Mouse (Mus musculus) embryo, embryonic 10 days (tissue): ENCODE measurements around the gene Nfam1.

ENCODE experiments used
- DNase-seq: peaks from one replicate; pipeline ENCODE4 v3.0.0-alpha.2; 2015; ENCODE audit warnings: low spot score

Nfam1 gene

DNA sequence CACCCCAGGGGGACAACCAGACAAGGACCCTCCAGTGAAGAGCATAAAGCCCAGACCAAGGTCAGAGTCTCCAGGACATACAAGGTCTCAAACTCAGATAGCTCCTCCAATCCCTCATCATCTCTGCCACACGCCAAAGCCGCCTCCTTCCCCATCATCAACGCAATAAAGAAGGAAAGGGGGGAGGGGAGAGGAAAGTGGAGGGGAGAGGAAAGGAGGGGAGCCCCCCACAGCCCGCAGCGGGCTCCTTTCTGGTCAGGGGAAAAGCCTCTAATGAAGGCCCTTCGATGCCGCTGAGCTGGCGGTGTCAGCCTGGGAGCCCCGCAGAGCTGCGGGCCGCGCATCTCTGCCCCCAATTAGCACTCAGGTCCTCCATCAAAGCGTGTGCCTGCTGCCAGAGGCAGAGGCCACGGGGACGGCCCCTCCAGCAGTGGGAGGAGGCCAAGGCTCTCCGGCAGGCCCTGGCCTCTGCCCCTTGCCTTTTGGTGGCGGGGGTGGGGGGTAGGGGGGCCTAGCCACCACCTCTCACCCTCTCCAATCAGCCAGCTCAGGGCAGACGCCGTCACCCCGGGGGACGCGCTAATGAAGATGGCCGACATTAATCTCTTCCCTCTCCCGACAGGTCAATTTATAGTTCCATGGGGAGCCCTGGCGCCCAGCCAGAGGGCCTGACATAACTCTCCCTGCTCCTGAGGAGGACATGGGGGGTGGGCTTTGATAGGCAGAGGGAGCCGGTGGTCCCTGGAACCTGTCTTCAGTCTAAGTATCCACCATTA lies 72.1 kb downstream of the Nfam1 start:
- DNase-seq, result peak; percentile 78

DNA sequence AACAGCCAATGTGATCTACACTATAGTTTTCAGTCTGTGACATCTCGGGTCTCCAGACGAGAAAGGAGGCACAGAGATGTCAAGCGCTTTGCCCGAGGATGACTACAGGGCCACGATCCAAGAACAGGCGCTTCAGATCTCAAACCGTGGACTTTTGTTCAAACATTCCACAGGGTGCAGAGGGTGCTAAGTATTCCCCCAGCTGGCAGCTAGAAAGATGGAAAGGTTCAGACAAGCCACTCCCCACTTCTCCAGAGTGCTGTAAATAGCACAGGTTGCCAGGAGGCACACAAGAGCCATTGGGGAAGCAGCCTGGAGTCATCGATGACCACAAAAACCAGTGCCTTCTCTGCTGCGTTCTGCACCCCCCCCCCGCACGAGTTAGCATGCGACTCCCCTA lies 74.0 kb downstream of the Nfam1 start:
- DNase-seq, result no peak

DNA sequence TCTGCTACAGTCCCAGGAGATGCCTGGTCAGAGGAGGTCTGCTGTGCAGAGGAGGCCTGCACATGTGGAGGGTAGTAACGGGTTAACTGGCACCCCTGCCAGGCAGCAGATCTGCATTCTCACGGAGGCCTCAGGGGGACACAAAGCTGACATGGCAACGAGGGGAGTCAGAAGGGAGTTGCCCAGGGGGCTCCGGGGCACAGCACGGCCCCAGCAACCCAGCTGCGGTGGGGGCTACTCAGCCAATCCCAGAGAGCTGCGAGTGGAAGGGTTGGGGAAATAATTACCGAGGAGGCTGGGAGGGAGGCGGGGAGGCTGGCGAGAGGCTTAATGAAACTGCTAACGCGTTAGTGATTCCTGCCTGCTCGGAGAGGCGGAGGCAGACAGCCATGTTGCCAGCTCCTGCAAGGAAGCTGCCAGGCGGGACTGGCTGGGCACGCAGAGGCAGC lies 74.8 kb downstream of the Nfam1 start:
- DNase-seq, result peak; percentile 40

DNA sequence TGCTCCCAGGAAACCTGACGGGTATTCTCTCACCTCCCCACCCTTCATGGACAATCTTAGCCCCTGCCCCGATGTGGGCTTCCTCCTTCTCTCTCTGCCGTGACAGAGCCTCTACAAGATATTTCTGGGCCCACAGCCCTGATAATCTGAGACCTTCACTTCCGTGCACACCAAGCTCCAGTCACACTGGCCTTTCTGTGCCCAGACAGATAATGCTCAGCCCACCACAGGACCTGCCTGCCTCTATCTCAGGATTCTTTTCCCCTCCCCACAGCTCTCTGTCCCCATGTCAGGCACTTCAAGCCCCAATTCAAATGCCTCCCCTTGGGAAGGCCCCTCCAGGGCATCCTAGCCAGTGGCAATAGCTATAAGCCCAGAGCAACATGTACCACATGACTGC lies 76.4 kb downstream of the Nfam1 start:
- no peak for DNase-seq

DNA sequence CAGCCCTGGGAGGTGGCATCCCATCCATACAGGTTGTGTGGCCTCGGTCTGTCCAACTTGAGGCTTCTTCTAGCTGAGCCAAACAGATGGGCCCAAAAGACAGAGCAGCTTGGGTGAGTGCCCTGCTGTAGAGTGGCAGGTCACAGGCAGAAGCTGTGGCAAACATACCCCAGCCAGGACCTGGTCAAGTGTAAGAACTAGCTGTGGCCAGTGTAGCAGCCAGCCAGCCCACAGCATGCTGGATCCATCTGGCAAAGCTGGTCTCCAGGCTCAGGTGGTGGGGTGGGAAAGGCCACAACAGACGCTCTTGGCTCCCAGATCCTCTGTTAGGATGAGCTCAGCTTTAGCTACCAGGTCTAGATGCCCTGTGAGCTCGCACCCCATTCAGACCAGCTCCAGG lies 76.8 kb downstream of the Nfam1 start:
- DNase-seq, result no peak

DNA sequence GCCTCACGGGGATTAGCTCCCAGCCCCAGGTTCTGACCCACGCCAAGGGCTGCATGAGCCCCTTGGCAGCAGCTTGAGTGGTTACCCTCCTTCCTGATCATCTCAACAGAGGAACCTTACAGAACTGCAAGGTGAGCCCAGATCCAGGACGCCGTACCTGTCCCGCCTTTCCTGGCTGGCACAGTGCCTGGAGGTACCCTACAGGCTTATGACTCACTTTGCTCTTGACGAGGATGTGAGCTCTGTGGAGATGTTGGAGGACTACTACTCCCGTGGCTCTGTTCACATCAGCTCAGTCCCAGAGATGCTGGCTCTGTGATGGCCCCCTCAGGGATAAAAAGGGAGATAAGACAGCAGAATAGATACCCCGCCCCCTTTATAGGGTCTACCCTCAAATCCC lies 77.8 kb downstream of the Nfam1 start:
- no peak for DNase-seq

DNA sequence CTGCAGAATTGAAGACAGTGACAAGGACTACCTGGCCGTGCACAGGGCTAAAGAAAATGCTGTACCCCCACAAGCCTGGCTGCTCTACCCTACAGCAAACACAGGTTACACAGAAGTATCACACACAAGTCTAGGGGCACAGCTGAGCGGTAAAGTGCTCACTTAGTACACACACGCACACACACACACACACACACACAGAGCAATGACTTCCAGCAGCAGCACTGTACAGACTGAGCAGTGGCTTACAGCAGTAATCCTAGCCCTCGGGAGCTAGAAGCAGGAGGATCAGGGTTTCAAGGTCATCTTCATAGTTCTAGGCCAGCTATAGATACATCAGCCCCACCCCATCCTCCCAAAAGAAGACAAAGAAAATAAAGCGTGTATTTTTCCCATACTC lies 79.1 kb downstream of the Nfam1 start:
- no peak for DNase-seq

DNA sequence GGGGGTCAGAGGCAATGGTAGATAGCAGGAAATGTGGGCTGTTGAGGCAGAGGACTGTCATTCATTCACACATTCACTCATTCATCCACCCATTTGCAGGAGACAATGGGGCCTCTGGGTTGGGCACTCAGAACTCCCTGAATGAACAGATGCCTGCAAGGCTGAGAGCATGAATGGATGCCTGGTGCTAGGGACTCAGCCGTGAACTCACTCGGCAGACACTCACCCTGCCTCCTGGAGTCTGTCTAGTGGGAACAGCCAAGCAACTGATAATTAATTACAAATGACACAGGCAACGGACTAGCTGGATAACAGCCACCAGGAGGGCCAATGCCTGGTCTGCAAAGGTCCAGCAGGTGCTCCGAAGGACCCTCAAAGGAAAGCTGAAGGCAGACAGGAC lies 80.0 kb downstream of the Nfam1 start:
- no peak for DNase-seq

DNA sequence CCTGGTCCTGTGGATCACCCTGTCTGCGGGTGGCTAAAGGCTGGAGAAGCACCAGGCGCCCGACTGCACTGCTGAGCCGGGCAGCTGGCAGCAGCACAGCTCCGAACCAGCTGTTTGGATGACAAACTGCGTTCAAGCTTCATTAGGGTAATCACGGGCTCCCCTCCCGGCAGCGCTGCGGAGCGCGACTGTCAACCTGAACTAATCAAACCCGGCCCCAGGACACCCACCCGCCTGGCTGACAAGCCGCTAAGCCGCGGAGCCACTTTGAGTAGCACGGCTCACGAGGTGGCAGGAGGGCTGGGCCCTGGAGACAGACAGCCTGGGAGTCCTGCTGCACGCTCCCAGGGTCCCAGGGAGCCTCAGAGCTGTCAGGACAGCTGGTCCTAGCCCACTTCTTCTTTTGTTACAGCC lies 80.8 kb downstream of the Nfam1 start:
- DNase-seq, result peak; percentile 80

DNA sequence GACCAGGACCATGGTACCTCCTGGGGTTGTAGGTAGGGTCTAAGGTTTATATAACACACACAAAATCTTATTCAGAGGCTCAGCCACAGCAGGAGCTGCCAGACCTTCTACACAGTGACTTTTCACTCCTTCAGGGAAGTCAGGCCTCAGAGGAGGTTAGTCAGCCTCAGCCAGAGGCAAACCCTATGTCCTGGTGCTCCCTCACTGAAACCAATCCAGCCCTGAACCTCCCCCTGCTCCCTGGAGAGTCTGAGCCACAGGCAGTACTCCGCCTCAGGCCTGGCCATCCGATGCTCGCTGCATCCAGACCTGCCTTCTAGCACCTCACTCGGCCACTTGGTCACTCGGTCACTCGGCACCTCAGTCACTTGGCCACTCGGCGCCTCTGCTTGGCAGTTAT lies 82.9 kb downstream of the Nfam1 start:
- no peak for DNase-seq

DNA sequence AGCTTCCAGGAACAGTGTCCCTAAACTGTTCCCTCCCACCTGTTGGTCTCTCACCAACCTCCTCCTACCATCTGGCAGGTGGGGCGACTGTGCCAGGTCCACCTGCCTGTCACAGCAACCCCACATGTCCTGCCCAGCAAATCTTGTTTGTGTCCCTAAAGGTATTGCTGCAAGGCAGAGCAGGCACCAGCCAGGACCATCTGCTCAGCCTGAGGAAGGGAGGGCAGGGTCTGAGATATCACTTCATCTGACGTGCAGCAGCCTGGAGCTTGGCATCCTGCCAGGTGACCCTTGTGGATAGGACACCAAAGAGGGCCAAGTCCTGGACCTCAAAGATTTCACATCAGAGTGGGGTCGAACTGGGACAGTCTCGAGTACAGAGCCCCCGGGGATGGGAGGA lies 85.7 kb downstream of the Nfam1 start:
- DNase-seq, result no peak

DNA sequence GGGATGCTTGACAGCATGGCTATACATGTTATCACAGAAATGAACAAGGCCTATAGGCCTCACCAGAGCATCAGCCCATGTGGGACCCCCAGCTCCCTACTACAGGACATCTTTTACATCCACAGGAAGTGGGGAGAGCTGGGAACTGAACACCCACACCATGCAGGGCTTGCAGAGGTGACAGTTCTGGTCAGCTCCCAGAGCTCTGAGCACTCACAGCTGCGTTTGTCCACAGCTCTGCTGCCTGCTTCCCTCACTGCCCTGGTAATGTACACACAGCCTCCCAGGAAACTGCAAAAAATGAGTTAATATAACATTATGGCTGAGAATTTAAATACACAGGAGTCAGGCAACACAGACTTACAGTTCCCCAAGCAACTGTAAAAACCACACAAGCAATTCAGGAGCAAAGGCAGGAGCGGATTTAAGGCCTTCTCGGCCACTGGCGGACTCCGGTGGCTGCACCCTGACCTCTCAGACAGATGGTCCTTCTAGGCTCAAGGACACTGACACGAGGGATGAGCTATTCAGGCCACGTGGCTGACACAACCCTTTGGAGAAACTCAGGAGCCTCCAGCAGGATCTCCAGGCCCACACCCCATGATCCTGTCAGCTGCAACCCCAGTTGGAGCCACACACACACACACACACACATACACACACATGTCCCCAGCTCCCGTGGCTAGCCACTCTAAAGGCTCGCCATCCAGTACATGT lies 88.5 kb downstream of the Nfam1 start:
- DNase-seq, result no peak
